Mouse (Mus musculus) induced T-regulatory cell, adult 2 months (primary cell): ENCODE data around the gene Fam189a2.

Experiments
- DNase-seq: peaks from one replicate; pipeline ENCODE4 v3.0.0-alpha.2; 2012; ENCODE audit warnings: low read depth

Gene Fam189a2

GRCm38 (mm10) chr19:24030871-24031556 is at the start of gene Fam189a2:
Gene Fam189a2 (minus strand): TSS chr19:24031019.
- no peak for DNase-seq

GRCm38 (mm10) chr19:24077658-24078057 is 46.8 kb upstream of the Fam189a2 start:
- no peak for DNase-seq

- no peak for DNase-seq
Measured at GRCm38 (mm10) chr19:24076536-24076935, 45.7 kb upstream of the Fam189a2 start.

GRCm38 (mm10) chr19:24075927-24076326 is 45.1 kb upstream of the Fam189a2 start:
- DNase-seq: no peak

- DNase-seq: no peak
Measured at GRCm38 (mm10) chr19:24073155-24073554, 42.3 kb upstream of the Fam189a2 start.

GRCm38 (mm10) chr19:24064348-24064895 is 33.6 kb upstream of the Fam189a2 start:
- no peak for DNase-seq

- DNase-seq: no peak
Measured at GRCm38 (mm10) chr19:24063585-24063984, 32.8 kb upstream of the Fam189a2 start.

GRCm38 (mm10) chr19:24058851-24059250 is 28.0 kb upstream of the Fam189a2 start:
- no peak for DNase-seq

- DNase-seq: no peak
Measured at GRCm38 (mm10) chr19:24058021-24058420, 27.2 kb upstream of the Fam189a2 start.

GRCm38 (mm10) chr19:24056880-24057279 is 26.1 kb upstream of the Fam189a2 start:
- DNase-seq: no peak

- no peak for DNase-seq
Measured at GRCm38 (mm10) chr19:24054904-24055303, 24.1 kb upstream of the Fam189a2 start.

GRCm38 (mm10) chr19:24054265-24054664 is 23.4 kb upstream of the Fam189a2 start:
- no peak for DNase-seq

GRCm38 (mm10) chr19:24050514-24050913 is 19.7 kb upstream of the Fam189a2 start:
- DNase-seq: no peak

GRCm38 (mm10) chr19:24049329-24049728 is 18.5 kb upstream of the Fam189a2 start:
- DNase-seq: no peak

- DNase-seq: no peak
Measured at GRCm38 (mm10) chr19:24046395-24046993, 15.7 kb upstream of the Fam189a2 start.

GRCm38 (mm10) chr19:24042387-24042786 is 11.6 kb upstream of the Fam189a2 start:
- DNase-seq: no peak

GRCm38 (mm10) chr19:24039061-24039853 is 8.4 kb upstream of the Fam189a2 start:
- no peak for DNase-seq

GRCm38 (mm10) chr19:24034367-24034766 is 3.5 kb upstream of the Fam189a2 start:
- no peak for DNase-seq

GRCm38 (mm10) chr19:24032654-24033236 is 1.9 kb upstream of the Fam189a2 start:
- no peak for DNase-seq

- no peak for DNase-seq
Measured at GRCm38 (mm10) chr19:24030511-24030870, 328 bp downstream of the Fam189a2 start.

GRCm38 (mm10) chr19:24029616-24030510 is 956 bp downstream of the Fam189a2 start:
- no peak for DNase-seq
